Mouse (Mus musculus): ENCODE measurements around the gene Med12l. TPM values are rescaled to one million over a fixed set of nuclear protein-coding genes. Genes with fewer than 3 reads are reported as not detected.
"Not testable (repeated sequence)": the region's sequence is repeated elsewhere in the genome, so short reads cannot be mapped to it uniquely, and the experiment has no call there.

Med12l gene
- polyA plus RNA-seq, 1 experiment from 2014 or later: 6.6 TPM

DNA sequence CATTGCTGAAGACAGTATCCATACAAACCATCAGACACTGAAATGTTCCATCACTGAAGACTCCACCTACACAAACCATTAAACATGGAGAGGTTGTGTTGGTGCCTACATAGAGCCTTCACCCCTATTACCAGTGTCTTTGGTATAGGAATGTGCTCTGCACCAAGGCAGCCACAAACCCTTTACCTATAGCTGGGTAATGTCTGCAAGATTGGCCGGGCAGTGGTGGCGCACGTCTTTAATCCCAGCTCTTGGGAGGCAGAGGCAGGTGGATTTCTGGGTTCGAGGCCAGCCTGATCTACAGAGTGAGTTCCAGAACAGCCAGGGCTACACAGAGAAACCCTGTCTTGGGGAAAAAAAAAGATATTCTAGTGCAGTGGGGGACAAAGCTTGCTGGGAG lies 107.7 kb downstream of the Med12l start:
- not testable (repeated sequence) for H3K9ac ChIP-seq; H3K36me3 ChIP-seq (replicated peaks); H3K4me2 ChIP-seq; ATAC-seq (ENCODE audit: low FRiP score); H3K27ac ChIP-seq; H3K27me3 ChIP-seq; H3K4me3 ChIP-seq (replicated peaks); H3K4me1 ChIP-seq; H3K9me3 ChIP-seq
- 97% methylated on average over 4 of the region's 4 CpGs for WGBS

DNA sequence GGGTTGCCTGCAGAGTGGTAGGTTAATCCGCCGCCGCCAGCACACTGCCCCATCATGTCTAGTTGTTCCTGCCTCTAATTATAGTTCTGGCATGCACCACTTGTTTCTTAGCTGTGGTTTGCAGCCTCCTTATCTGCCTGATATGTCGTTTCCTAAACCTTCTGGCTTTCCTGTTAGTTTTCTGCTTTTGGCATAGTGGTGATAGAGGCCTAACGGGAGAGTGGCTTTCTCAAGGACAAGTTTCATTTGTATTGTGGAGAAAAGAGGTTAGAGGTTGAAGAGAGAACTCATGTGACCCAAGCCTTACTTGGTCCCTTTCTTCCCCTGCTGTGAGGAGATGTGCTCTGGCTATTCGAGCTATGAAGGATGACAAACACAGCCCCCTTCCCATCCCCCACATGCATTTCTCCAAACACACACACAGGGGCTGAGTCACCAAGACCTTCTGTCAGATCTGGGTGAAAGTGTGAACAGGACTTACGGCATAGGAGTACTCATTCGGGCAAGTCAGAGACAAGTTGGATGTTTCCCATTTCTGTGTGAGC lies 108.4 kb downstream of the Med12l start:
- 92% methylated on average over 8 of the region's 8 CpGs for WGBS
- no peak overlapping the region for H3K9ac ChIP-seq

DNA sequence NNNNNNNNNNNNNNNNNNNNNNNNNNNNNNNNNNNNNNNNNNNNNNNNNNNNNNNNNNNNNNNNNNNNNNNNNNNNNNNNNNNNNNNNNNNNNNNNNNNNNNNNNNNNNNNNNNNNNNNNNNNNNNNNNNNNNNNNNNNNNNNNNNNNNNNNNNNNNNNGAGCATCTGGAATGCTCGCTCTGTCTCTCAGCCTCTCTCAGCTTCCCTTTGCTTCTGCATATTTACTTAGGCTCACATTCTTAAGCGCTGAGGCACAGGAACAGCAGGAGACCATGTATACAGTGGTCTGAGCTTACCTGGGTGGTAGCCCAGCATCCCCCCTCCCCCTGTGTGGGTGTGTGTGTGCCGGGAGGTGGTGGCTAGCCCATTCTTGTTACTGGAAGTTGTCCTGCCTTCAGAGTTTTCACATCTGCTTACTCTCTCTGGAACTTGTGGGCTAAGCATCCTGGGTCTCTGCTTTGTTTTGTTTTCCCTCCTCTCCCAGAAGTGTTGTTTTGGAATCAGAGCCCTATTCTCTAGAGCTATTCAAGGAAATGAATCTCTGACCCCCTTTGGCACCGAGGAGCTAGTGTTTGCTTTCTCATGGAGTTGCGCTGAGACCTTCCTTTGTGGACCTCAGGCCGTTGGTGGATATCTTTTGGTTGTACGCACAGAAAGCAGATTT lies 115.6 kb downstream of the Med12l start:
- H3K9me3 ChIP-seq: no peaks in the 10 kb centered on the region
- H3K9ac ChIP-seq: no peak overlapping the region
- 38% methylated on average over 7 of the region's 7 CpGs for WGBS
- no peak overlapping the region for H3K27ac ChIP-seq
- no peak overlapping the region for H3K4me3 ChIP-seq (replicated peaks)
- ATAC-seq (ENCODE audit: low FRiP score): no peak
- H3K36me3 ChIP-seq (replicated peaks): no peaks in the 10 kb centered on the region
- no peaks in the 10 kb centered on the region for H3K27me3 ChIP-seq
- no peak overlapping the region for H3K4me2 ChIP-seq
- H3K4me1 ChIP-seq: peaks cover 4% of the 10 kb centered on the region

More for the DNA sequence above, 108.4 kb downstream of the Med12l start:
- Histone ChIP-seq H3K27me3 (no peaks in the 10 kb centered on the region), H3K36me3 (replicated peaks) (no peaks in the 10 kb centered on the region), H3K27ac (no peak overlapping the region), H3K9me3 (no peaks in the 10 kb centered on the region), H3K4me2 (no peak overlapping the region), H3K4me3 (replicated peaks) (no peak overlapping the region), H3K4me1 (no peaks in the 10 kb centered on the region)
- no peak for ATAC-seq (ENCODE audit: low FRiP score)

DNA sequence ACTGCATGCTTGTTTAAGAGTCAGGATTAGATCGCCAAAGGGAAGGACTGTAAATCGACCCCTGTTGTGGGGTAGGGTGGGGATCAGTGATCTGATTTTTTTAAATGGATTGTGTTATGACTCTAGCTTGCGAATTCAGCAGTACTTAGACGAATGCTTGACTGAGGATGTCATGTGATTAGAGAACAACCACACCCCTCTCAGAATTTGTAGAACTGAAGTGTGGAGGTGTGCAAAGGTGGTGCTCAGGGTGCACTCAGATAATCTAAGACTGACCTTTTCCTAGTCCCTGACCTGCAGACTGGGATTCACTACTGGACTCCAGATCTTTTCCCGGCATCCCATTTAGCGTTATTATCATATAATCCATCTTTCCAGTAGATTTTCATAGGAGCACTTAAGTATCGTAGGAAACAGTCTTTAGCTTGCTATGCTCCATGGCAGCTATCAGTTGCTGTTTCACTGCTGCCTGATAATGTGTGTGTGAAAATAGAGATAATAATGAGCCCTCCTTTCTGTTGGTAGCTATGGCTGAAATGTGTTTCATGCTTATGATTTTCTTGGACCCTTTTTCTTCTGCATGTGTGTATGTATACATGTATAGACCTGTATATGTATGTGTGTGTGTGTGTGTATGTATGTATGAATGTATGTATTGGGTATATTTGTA lies 116.3 kb downstream of the Med12l start:
- 61% methylated on average over 7 of the region's 7 CpGs for WGBS
- Histone ChIP-seq H3K27me3 (no peaks in the 10 kb centered on the region), H3K27ac (no peak overlapping the region), H3K4me3 (replicated peaks) (no peak overlapping the region), H3K9me3 (no peaks in the 10 kb centered on the region), H3K4me1 (peaks cover 4% of the 10 kb centered on the region), H3K9ac (no peak overlapping the region), H3K36me3 (replicated peaks) (no peaks in the 10 kb centered on the region), H3K4me2 (no peak overlapping the region)
- ATAC-seq (ENCODE audit: low FRiP score): no peak

DNA sequence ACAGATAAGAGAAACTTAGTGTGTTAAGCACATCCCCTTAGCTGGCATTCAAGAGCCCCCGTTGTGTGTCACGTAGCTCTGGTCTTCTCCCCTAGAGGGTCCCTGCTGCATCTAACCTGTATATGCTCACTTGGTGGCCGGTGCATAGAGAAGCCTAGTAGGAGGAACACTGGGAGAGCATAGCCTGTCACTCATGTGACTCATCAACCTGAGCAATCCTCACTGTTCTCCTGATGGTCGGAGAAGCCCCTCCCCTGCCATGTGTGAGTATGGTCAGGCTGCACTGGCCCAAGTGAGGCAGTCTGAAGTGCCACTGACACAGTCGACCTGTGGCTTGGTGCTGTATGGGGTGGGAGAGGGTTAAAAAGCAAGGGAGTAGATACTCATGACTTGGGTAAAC lies 119.4 kb downstream of the Med12l start:
- Histone ChIP-seq H3K36me3 (replicated peaks) (no peaks in the 10 kb centered on the region), H3K4me2 (no peak overlapping the region), H3K27ac (no peak overlapping the region), H3K9me3 (no peaks in the 10 kb centered on the region), H3K4me3 (replicated peaks) (no peak overlapping the region), H3K27me3 (no peaks in the 10 kb centered on the region), H3K4me1 (peaks cover 4% of the 10 kb centered on the region), H3K9ac (no peak overlapping the region)
- no peak for ATAC-seq (ENCODE audit: low FRiP score)
- 78% methylated on average over 5 of the region's 5 CpGs for WGBS

DNA sequence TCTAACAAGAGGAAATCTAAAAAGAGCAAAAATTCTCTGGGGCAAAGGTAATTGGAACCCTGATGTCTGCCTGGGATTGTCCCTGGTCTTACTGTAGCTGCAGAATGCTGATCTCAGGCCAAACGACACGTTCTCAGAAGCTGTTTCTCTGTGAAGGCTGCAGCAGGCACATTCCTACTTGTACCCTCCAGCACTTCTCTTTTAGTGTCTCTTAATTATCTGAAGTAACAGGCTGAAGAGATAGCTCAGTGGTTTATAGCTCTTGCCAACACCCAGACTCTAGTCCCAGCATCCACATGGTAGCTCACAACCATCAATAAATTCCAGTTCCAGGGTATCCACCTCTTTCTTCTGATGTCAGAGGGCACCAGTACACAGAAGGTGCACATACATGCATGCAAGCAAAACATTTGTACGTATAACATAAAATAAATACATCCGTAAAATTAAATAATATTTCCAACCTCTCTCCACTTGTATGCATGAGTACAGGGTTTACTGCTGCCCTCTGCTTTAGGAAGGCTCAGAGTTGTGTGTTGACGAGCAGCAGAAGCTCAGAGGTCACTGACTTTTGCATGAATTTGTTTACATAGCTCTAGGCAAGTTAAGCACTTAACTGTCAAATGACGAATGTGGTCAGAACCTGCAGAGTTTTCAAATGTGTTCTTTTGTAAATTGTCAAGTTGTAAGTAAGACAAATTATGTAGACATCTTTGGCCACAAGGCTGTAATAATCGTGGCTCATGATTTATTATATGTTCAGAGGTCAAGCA lies 120.3 kb downstream of the Med12l start:
- Histone ChIP-seq H3K36me3 (replicated peaks) (no peaks in the 10 kb centered on the region), H3K4me3 (replicated peaks) (no peak overlapping the region), H3K27me3 (no peaks in the 10 kb centered on the region), H3K9ac (no peak overlapping the region), H3K9me3 (no peaks in the 10 kb centered on the region), H3K4me2 (no peak overlapping the region), H3K4me1 (peaks cover 3% of the 10 kb centered on the region), H3K27ac (no peak overlapping the region)
- WGBS: 77% methylated on average over 7 of the region's 7 CpGs
- ATAC-seq (ENCODE audit: low FRiP score): no peak

DNA sequence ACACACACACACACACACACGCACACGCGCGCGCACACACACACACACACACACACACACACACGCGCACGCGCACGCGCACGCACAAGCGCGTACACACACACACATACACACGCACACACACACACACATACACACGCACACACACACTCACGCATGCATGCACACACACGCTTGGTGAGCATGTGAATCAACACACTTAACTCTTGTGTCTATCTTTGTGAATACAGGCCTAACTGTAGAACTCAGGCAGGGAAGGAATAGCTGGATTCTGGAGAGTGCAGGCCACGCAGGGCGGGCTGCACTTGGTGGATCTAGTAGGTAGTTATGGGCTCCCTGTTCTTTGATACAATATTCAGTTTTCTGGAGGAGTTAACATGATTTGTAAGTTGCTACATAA lies 123.1 kb downstream of the Med12l start:
- Histone ChIP-seq H3K27me3 (no peaks in the 10 kb centered on the region), H3K27ac (no peak overlapping the region), H3K4me2 (no peak overlapping the region), H3K9me3 (no peaks in the 10 kb centered on the region), H3K9ac (no peak overlapping the region), H3K4me1 (no peaks in the 10 kb centered on the region), H3K36me3 (replicated peaks) (no peaks in the 10 kb centered on the region), H3K4me3 (replicated peaks) (no peak overlapping the region)
- WGBS: 89% methylated on average over 20 of the region's 20 CpGs
- no peak for ATAC-seq (ENCODE audit: low FRiP score)

DNA sequence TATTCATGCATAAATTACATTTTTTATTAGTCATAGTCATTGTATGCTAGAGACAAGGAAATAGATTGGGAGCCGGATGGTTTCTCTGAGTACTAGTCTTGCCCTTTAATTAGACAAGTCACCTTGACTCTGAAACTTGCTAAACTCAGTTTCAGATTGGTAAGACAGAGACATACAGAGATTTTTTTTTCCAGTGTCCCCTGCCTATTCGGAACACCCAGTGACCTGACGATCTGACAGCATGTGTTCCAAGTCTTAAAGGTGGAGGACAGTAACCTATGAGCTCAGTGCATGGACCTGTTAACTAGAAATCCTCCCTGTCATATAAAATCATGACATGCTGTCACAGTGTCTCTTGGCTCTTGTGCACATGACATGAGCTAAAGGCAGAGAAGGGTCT lies 123.9 kb downstream of the Med12l start:
- H3K36me3 ChIP-seq (replicated peaks): no peaks in the 10 kb centered on the region
- no peaks in the 10 kb centered on the region for H3K27me3 ChIP-seq
- H3K4me2 ChIP-seq: no peak overlapping the region
- H3K9ac ChIP-seq: no peak overlapping the region
- no peaks in the 10 kb centered on the region for H3K9me3 ChIP-seq
- H3K4me1 ChIP-seq: no peaks in the 10 kb centered on the region
- 87% methylated on average over 3 of the region's 3 CpGs for WGBS
- no peak overlapping the region for H3K27ac ChIP-seq
- ATAC-seq (ENCODE audit: low FRiP score): no peak
- H3K4me3 ChIP-seq (replicated peaks): no peak overlapping the region

DNA sequence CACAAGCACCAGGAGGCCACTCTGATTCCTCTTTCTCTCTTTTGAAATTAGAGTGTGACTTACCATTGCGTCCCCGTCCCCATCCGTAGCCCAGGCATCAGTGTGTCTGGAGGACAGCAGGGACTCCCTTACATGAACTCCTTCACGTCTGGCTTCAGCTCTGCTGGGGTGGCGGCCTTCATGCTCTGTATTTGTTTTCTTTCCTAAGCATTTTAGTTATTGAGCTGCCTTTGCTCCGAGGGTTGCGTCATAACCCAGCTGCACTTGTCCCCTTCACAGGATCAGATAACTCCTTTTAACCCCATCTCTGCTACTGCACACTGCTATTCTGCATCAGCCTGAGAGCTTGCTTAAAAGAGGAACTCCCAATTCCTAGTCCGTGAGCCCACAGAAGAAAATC lies 124.8 kb downstream of the Med12l start:
- ATAC-seq (ENCODE audit: low FRiP score): no peak
- Histone ChIP-seq H3K27ac (no peak overlapping the region), H3K4me3 (replicated peaks) (no peak overlapping the region), H3K27me3 (no peaks in the 10 kb centered on the region), H3K4me2 (no peak overlapping the region), H3K9me3 (no peaks in the 10 kb centered on the region), H3K9ac (no peak overlapping the region), H3K4me1 (no peaks in the 10 kb centered on the region), H3K36me3 (replicated peaks) (no peaks in the 10 kb centered on the region)
- 79% methylated on average over 8 of the region's 8 CpGs for WGBS

DNA sequence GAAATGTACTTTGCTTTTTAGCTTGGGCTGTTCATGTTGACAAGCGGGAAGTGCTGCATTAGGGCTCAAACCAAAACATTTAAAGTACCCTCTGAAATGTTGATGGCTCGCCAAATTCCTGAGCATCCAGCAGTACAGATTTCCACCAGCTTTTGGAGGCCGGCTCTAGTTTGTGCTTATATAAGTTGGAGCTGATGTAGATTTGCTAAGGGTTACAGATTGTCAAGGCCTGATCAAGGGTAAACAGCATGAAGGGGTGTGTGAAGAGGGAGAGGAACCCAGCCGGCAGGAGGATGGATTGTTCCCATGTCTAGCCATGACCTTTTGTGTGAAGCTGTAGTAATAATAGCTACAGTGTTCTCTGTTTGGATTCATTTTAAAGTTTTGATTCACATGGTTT lies 125.5 kb downstream of the Med12l start:
- no peak for ATAC-seq (ENCODE audit: low FRiP score)
- WGBS: 83% methylated on average over 4 of the region's 4 CpGs

DNA sequence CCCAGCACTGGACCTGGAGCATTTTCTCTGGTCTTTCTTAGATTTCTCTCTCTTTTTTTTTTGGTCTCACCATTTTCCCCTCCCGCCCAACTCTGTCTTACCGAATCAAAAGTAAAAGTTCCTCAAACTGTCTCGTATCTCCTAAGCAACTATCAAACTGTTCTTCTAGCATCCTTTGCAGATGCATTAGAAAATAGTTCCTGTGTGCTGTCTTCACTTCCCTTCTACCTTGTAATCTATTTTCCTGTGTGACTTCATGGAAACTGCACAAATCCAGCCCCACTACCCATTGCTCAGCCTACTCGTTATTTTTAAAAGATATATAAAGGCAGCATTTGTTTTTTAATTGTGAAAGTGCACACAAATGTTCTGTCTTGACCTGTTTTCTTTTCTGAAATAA lies 126.3 kb downstream of the Med12l start:
- no peaks in the 10 kb centered on the region for H3K4me1 ChIP-seq
- H3K27ac ChIP-seq: no peak overlapping the region
- no peaks in the 10 kb centered on the region for H3K27me3 ChIP-seq
- no peak overlapping the region for H3K9ac ChIP-seq
- H3K4me3 ChIP-seq (replicated peaks): no peak overlapping the region
- no peak for ATAC-seq (ENCODE audit: low FRiP score)
- H3K9me3 ChIP-seq: no peaks in the 10 kb centered on the region
- no peaks in the 10 kb centered on the region for H3K36me3 ChIP-seq (replicated peaks)
- 86% methylated on average over 4 of the region's 4 CpGs for WGBS
- H3K4me2 ChIP-seq: no peak overlapping the region

More for the DNA sequence above, 125.5 kb downstream of the Med12l start:
- no peak overlapping the region for H3K4me2 ChIP-seq
- no peak overlapping the region for H3K27ac ChIP-seq
- no peak overlapping the region for H3K9ac ChIP-seq
- H3K9me3 ChIP-seq: no peaks in the 10 kb centered on the region
- H3K27me3 ChIP-seq: no peaks in the 10 kb centered on the region
- no peaks in the 10 kb centered on the region for H3K36me3 ChIP-seq (replicated peaks)
- H3K4me3 ChIP-seq (replicated peaks): no peak overlapping the region
- H3K4me1 ChIP-seq: no peaks in the 10 kb centered on the region

DNA sequence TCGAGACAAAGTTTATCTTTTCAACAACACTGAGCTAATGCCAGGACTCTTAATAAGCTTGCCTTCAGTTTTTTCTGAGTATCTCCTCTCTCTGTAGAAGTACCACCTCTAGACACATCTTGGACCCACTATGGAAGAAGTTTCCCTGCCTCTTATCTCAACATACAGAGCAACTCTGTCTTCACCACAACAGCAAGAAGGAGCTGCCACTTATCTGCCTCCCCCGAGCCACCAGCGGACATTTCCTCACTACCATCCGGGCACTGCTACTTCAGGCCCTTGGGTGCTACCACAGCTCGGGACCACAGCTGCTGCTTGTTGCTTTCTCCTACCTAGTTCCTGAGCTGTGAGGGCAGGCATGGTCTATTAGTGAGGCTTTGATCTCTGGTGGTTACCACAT lies 127.6 kb downstream of the Med12l start:
- no peak for ATAC-seq (ENCODE audit: low FRiP score)
- no peak overlapping the region for H3K4me3 ChIP-seq (replicated peaks)
- H3K27me3 ChIP-seq: no peaks in the 10 kb centered on the region
- no peak overlapping the region for H3K9ac ChIP-seq
- H3K36me3 ChIP-seq (replicated peaks): no peaks in the 10 kb centered on the region
- no peaks in the 10 kb centered on the region for H3K9me3 ChIP-seq
- 93% methylated on average over 5 of the region's 5 CpGs for WGBS
- no peaks in the 10 kb centered on the region for H3K4me1 ChIP-seq
- H3K27ac ChIP-seq: no peak overlapping the region
- no peak overlapping the region for H3K4me2 ChIP-seq

All from forebrain, embryonic 12.5 days (tissue).